Mouse (Mus musculus) WW6 (cell line): Measurements from ENCODE around the gene Pacs1.
"Not testable (repeated sequence)": the region's sequence is repeated elsewhere in the genome, so short reads cannot be mapped to it uniquely, and the experiment has no call there.

Experiments used
- DNase-seq: peaks from one replicate; pipeline ENCODE4 v3.0.0-alpha.2; 2013; ENCODE audit warnings: low read depth, low spot score

The Pacs1 gene

GRCm38 (mm10) chr19:5268017-5268416, 4.9 kb downstream of the Pacs1 start:
- DNase-seq, result no peak

GRCm38 (mm10) chr19:5267015-5267414, 5.9 kb downstream of the Pacs1 start:
- DNase-seq, result no peak

- no peak for DNase-seq
These were observed 15.8 kb downstream of the Pacs1 start for GRCm38 (mm10) chr19:5257140-5257539.

GRCm38 (mm10) chr19:5236981-5237380, 35.9 kb downstream of the Pacs1 start:
- not testable (repeated sequence) for DNase-seq

- DNase-seq, result no peak
These were observed 40.2 kb downstream of the Pacs1 start for GRCm38 (mm10) chr19:5232696-5233095.

GRCm38 (mm10) chr19:5230110-5230509, 42.8 kb downstream of the Pacs1 start:
- DNase-seq, result no peak

- peak; percentile 49 for DNase-seq
These were observed 48.3 kb downstream of the Pacs1 start for GRCm38 (mm10) chr19:5224624-5225023.

- no peak for DNase-seq
These were observed 48.8 kb downstream of the Pacs1 start for GRCm38 (mm10) chr19:5224077-5224476.

GRCm38 (mm10) chr19:5221926-5222325, 51.0 kb downstream of the Pacs1 start:
- no peak for DNase-seq

- DNase-seq, result not testable (repeated sequence)
These were observed 51.6 kb downstream of the Pacs1 start for GRCm38 (mm10) chr19:5221219-5221723.

- no peak for DNase-seq
These were observed 52.5 kb downstream of the Pacs1 start for GRCm38 (mm10) chr19:5220389-5220788.

- no peak for DNase-seq
These were observed 71.2 kb downstream of the Pacs1 start for GRCm38 (mm10) chr19:5201691-5202090.

GRCm38 (mm10) chr19:5200617-5201016, 72.3 kb downstream of the Pacs1 start:
- not testable (repeated sequence) for DNase-seq

- DNase-seq, result no peak
These were observed 74.4 kb downstream of the Pacs1 start for GRCm38 (mm10) chr19:5198553-5198952.

- peak; percentile 26 for DNase-seq
These were observed 77.4 kb downstream of the Pacs1 start for GRCm38 (mm10) chr19:5195417-5196035.

GRCm38 (mm10) chr19:5192397-5192796, 80.5 kb downstream of the Pacs1 start:
- no peak for DNase-seq

GRCm38 (mm10) chr19:5187439-5187838, 85.5 kb downstream of the Pacs1 start:
- no peak for DNase-seq

GRCm38 (mm10) chr19:5181926-5182325, 91.0 kb downstream of the Pacs1 start:
- no peak for DNase-seq

- DNase-seq, result no peak
These were observed 94.3 kb downstream of the Pacs1 start for GRCm38 (mm10) chr19:5178631-5179030.

- no peak for DNase-seq
These were observed 102.5 kb downstream of the Pacs1 start for GRCm38 (mm10) chr19:5170430-5170829.

GRCm38 (mm10) chr19:5167477-5167876, 105.4 kb downstream of the Pacs1 start:
- DNase-seq, result no peak

GRCm38 (mm10) chr19:5164380-5164779, 108.5 kb downstream of the Pacs1 start:
- DNase-seq, result no peak

GRCm38 (mm10) chr19:5161913-5162312, 111.0 kb downstream of the Pacs1 start:
- DNase-seq, result no peak

- no peak for DNase-seq
These were observed 120.7 kb downstream of the Pacs1 start for GRCm38 (mm10) chr19:5152261-5152660.
